Mouse (Mus musculus): ENCODE data around the gene Tmem87b.
A peak's percentile ranks its signal among the peaks of the same experiment; 100 is the strongest.

The Tmem87b gene

GRCm38 (mm10) chr2:128820631-128821030, 2.7 kb downstream of the Tmem87b start:
- DNase-seq = peak; percentile 36 to 47

GRCm38 (mm10) chr2:128823893-128824292, 6.0 kb downstream of the Tmem87b start:
- no peak for DNase-seq

GRCm38 (mm10) chr2:128827787-128828186, 9.9 kb downstream of the Tmem87b start:
- no peak for DNase-seq

GRCm38 (mm10) chr2:128832611-128833010, 14.7 kb downstream of the Tmem87b start:
- no peak for DNase-seq

- DNase-seq = peak in 1 of 2 experiments; percentile 25
These were observed 15.1 kb downstream of the Tmem87b start for GRCm38 (mm10) chr2:128833035-128833434.

- no peak for DNase-seq
These were observed 15.5 kb downstream of the Tmem87b start for GRCm38 (mm10) chr2:128833435-128833834.

- no peak for DNase-seq
These were observed 19.6 kb downstream of the Tmem87b start for GRCm38 (mm10) chr2:128837531-128837930.

GRCm38 (mm10) chr2:128838611-128839010, 20.7 kb downstream of the Tmem87b start:
- no peak for DNase-seq

- no peak for DNase-seq
These were observed 21.6 kb downstream of the Tmem87b start for GRCm38 (mm10) chr2:128839501-128839900.

GRCm38 (mm10) chr2:128842437-128842836, 24.5 kb downstream of the Tmem87b start:
- no peak for DNase-seq

- DNase-seq = no peak
These were observed 32.1 kb downstream of the Tmem87b start for GRCm38 (mm10) chr2:128850036-128850435.

- DNase-seq = no peak
These were observed 38.8 kb downstream of the Tmem87b start for GRCm38 (mm10) chr2:128856673-128857072.

GRCm38 (mm10) chr2:128858962-128859361, 41.0 kb downstream of the Tmem87b start:
- DNase-seq = no peak

- no peak for DNase-seq
These were observed 41.9 kb downstream of the Tmem87b start for GRCm38 (mm10) chr2:128859861-128860260.

- DNase-seq = no peak
These were observed 44.7 kb downstream of the Tmem87b start, which contains the start of gene Fbln7 for GRCm38 (mm10) chr2:128862636-128863035. TSS of gene Fbln7 (plus strand) at chr2:128862981.

- peak; percentile 61 to 83 for DNase-seq
These were observed 45.9 kb downstream of the Tmem87b start for GRCm38 (mm10) chr2:128863777-128864331.

- DNase-seq = peak in 1 of 2 experiments; percentile 31
These were observed 47.1 kb downstream of the Tmem87b start for GRCm38 (mm10) chr2:128865061-128865460.

- peak in 1 of 2 experiments; percentile 16 for DNase-seq
These were observed 53.7 kb downstream of the Tmem87b start for GRCm38 (mm10) chr2:128871656-128872055.

GRCm38 (mm10) chr2:128872256-128872655, 54.3 kb downstream of the Tmem87b start:
- no peak for DNase-seq

- no peak for DNase-seq
These were observed 57.6 kb downstream of the Tmem87b start for GRCm38 (mm10) chr2:128875526-128875925.

GRCm38 (mm10) chr2:128881236-128881635, 63.3 kb downstream of the Tmem87b start:
- peak in 1 of 2 experiments; percentile 33 for DNase-seq

GRCm38 (mm10) chr2:128885225-128885811, 67.4 kb downstream of the Tmem87b start:
- no peak for DNase-seq

- peak in 1 of 2 experiments; percentile 34 for DNase-seq
These were observed 70.1 kb downstream of the Tmem87b start for GRCm38 (mm10) chr2:128887866-128888550.

All from kidney, postnatal 36 days (tissue).